Mouse (Mus musculus): ENCODE results near the gene Uox.

DNA sequence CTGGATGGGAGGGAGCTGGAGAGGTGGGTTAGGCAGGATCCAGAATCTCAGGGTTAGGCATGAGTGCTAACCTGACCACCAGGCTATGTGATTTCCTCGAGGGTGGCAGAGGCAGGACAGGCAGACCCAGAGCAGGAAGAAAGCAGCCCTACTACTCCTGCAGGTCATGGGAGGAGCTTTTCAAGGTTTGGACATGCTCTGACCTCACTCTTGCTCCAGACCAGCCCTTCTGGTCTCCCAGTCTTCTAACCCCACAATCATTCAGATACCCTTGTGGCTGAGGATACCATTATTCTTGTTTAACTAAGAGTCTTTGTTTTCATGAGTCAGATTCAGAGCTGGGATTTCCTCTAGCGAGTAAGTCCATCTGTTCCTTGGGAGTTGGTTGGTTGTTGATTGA, 7.4 kb downstream of the Uox start:
- TF ChIP-seq CTCF (IDR thresholded peaks at IDR 0.05; ENCODE audit: low read depth, low read length), result no peak
- no peak for TF ChIP-seq POLR2A (IDR thresholded peaks at IDR 0.05; ENCODE audit: borderline replicate concordance, low read depth, low read length)
